In genomic region chr5:143471165-143471546, GRCm38 (mm10) we compare ENCODE assay signal across 13 mouse cellular contexts. TPM values are rescaled to one million over a fixed set of nuclear protein-coding genes. Genes with fewer than 3 reads are reported as not detected.
DNase-seq lines count a peak whose midpoint lies in the region; ATAC-seq and TF ChIP-seq lines count a peak whose summit lies in the region.
"Had no signal": no experiment of that assay in that cellular context is flagged by ENCODE, and none has a peak within 500 bp of the region (broad histone marks: within the 10 kb centered on the region; RNA-seq: fewer than 3 reads in every experiment).

No protein-coding gene starts in this region.

- TF ChIP-seq POLR2A in spleen, adult 2 months (IDR thresholded peaks at IDR 0.05; ENCODE audit: low read depth, low read length): no peak

- DNase-seq in gastrocnemius, adult 2 months: no peak
- no peak for DNase-seq in gastrocnemius, postnatal 36 days
- DNase-seq in layer of hippocampus, adult 2 months (ENCODE audit: low spot score in 2 of 2): no peak
- DNase-seq in layer of hippocampus, postnatal 25 days (ENCODE audit: extremely low spot score in 1 of 2, low spot score in 1 of 2): no peak
- DNase-seq in spleen, adult 2 months (ENCODE audit: low read depth in 1 of 2, low spot score in 2 of 2): no peak
- DNase-seq in spleen, postnatal 4 days (ENCODE audit: low spot score in 2 of 2): no peak
- DNase-seq in gastrocnemius, postnatal 10 days: no peak
- DNase-seq: thymus, postnatal 14 days had no signal

- H3K27ac ChIP-seq in gastrocnemius, adult 2 months: peak overlapping the region; percentile 65
- H3K27ac ChIP-seq in layer of hippocampus, adult 2 months: peak overlapping the region; percentile 65
- H3K27ac ChIP-seq in spleen, adult 2 months (ENCODE audit: insufficient read depth, low read length): peak overlapping the region; percentile 39
- H3K27ac ChIP-seq in stomach, embryonic 16.5 days (ENCODE audit: low read length): peak overlapping the region; percentile 18; the same call in 1 of the 2 replicates
- H3K27ac ChIP-seq: limb, embryonic 10.5 days had no signal

- no peak overlapping the region for H3K4me2 ChIP-seq in stomach, embryonic 16.5 days (ENCODE audit: low read depth, low read length)
- H3K4me2 ChIP-seq: hindbrain, embryonic 15.5 days had no signal

- H3K4me1 ChIP-seq in spleen, adult 2 months (ENCODE audit: control insufficient read depth, insufficient read depth, insufficient read length): peaks cover 3% of the 10 kb centered on the region; the same call in 1 of the 2 replicates
- no peaks in the 10 kb centered on the region for H3K4me1 ChIP-seq in stomach, embryonic 16.5 days (ENCODE audit: control insufficient read depth, insufficient read depth, low read length)
- H3K4me1 ChIP-seq: hindbrain, embryonic 15.5 days; limb, embryonic 10.5 days had no signal

- WGBS in spleen, adult 2 months: 27% methylated on average over 3 of the region's 3 CpGs
- 87% methylated on average over 3 of the region's 3 CpGs for WGBS in stomach, embryonic 16.5 days

- peaks cover 16% of the 10 kb centered on the region for H3K36me3 ChIP-seq in spleen, adult 2 months (ENCODE audit: control insufficient read depth, insufficient read depth, low read length)
- peaks cover 2% of the 10 kb centered on the region; the same call in 1 of the 2 replicates for H3K36me3 ChIP-seq in stomach, embryonic 16.5 days (ENCODE audit: control insufficient read depth, insufficient read depth, low read length)

- no peak for ATAC-seq in stomach, embryonic 16.5 days (ENCODE audit: insufficient read depth, low FRiP score)
- ATAC-seq: activated CD4-positive, CD25-positive, alpha-beta regulatory T cell, adult 4 months had no signal

- no peaks in the 10 kb centered on the region for H3K27me3 ChIP-seq in spleen, adult 2 months (ENCODE audit: control insufficient read depth, insufficient read depth, low read length)
- H3K27me3 ChIP-seq in stomach, embryonic 16.5 days (ENCODE audit: control insufficient read depth, insufficient read depth, low read length): no peaks in the 10 kb centered on the region
- H3K27me3 ChIP-seq: hindbrain, embryonic 15.5 days had no signal

- H3K4me3 ChIP-seq in gastrocnemius, adult 2 months: no peak overlapping the region
- no peak overlapping the region for H3K4me3 ChIP-seq in layer of hippocampus, adult 2 months
- H3K4me3 ChIP-seq in spleen, adult 2 months (ENCODE audit: extremely low read depth, insufficient read depth, insufficient read length): no peak overlapping the region
- no peak overlapping the region for H3K4me3 ChIP-seq in stomach, embryonic 16.5 days (replicated peaks; ENCODE audit: low read length)
- H3K4me3 ChIP-seq: erythroblast, embryonic 14.5 days; hindbrain, embryonic 15.5 days; limb, embryonic 10.5 days had no signal

- intact Hi-C loops in gastrocnemius, adult 2 months (cut with DNase I): no loop called here
- intact Hi-C loops in gastrocnemius, postnatal 36 days (cut with DNase I): no loop called here

- H3K9me3 ChIP-seq in stomach, embryonic 16.5 days (replicated peaks; ENCODE audit: control insufficient read depth, low read length): no peaks in the 10 kb centered on the region
- H3K9me3 ChIP-seq: hindbrain, embryonic 15.5 days; limb, embryonic 10.5 days had no signal

- H3K9ac ChIP-seq in stomach, embryonic 16.5 days (ENCODE audit: low read length): no peak overlapping the region
- H3K9ac ChIP-seq: hindbrain, embryonic 15.5 days had no signal

- TF ChIP-seq CTCF in gastrocnemius, adult 2 months (IDR thresholded peaks at IDR 0.05): no peak
- no peak for TF ChIP-seq CTCF in layer of hippocampus, adult 2 months (conservative IDR thresholded peaks at IDR 0.05)
- TF ChIP-seq CTCF in spleen, adult 2 months (IDR thresholded peaks at IDR 0.05; ENCODE audit: extremely low read depth, insufficient read depth, insufficient read length, insufficient replicate concordance): no peak

RNA-seq across cellular contexts. Expression of gene Daglb, which starts 6.8 kb away (rescaled TPM):
- 1 to 10 TPM; 8.0 to 10.0 TPM for total RNA-seq in gastrocnemius, adult 2 months (2021)
- total RNA-seq in gastrocnemius, postnatal 36 days (2021): 1 to 10 TPM; 6.9 to 7.3 TPM
- 10 to 100 TPM; 27.7 to 32.1 TPM for total RNA-seq in layer of hippocampus, adult 2 months (2021)
- total RNA-seq in layer of hippocampus, postnatal 25 days (2021): 10 to 100 TPM; 25.0 to 26.7 TPM
- polyA plus RNA-seq in spleen, adult 2 months (2012; rRNA removed): 14.9 and 17.6 TPM in 2 replicates
- 10.3 and 11.5 TPM in 2 replicates for polyA plus RNA-seq in stomach, embryonic 16.5 days (2015; fragmentation: Nextera tagmentation; extraction: Ambion mirVana)
- 1 to 10 TPM; 4.2 to 5.7 TPM for total RNA-seq in gastrocnemius, postnatal 10 days (2021)

RNA-seq across cellular contexts. Expression of gene Rac1, which starts 56.7 kb away (rescaled TPM):
- 100 to 1,000 TPM; 211 to 236 TPM for total RNA-seq in gastrocnemius, adult 2 months (2021)
- 100 to 1,000 TPM; 188 to 206 TPM for total RNA-seq in gastrocnemius, postnatal 36 days (2021)
- total RNA-seq in layer of hippocampus, adult 2 months (2021): 100 to 1,000 TPM; 393 to 396 TPM
- total RNA-seq in layer of hippocampus, postnatal 25 days (2021): 100 to 1,000 TPM; 409 to 455 TPM
- 141 and 229 TPM in 2 replicates for polyA plus RNA-seq in spleen, adult 2 months (2012; rRNA removed)
- 195 and 223 TPM in 2 replicates for polyA plus RNA-seq in stomach, embryonic 16.5 days (2015; fragmentation: Nextera tagmentation; extraction: Ambion mirVana)
- 100 to 1,000 TPM; 237 to 250 TPM for total RNA-seq in gastrocnemius, postnatal 10 days (2021)
